Comparison of ENCODE assay signal across 13 mouse cellular contexts in genomic region chr8:77921868-77922267, GRCm38 (mm10).
"Had no signal": no experiment of that assay in that cellular context is flagged by ENCODE, and none has a peak within 500 bp of the region (broad histone marks: within the 10 kb centered on the region; RNA-seq: fewer than 3 reads in every experiment).

No protein-coding gene starts in this region.

- H3K9ac ChIP-seq: limb, embryonic 15.5 days; liver, embryonic 14.5 days; midbrain, embryonic 15.5 days; neural tube, embryonic 12.5 days; stomach, embryonic 15.5 days had no signal

- ATAC-seq: lung, postnatal 0 days; midbrain, embryonic 15.5 days had no signal

- DNase-seq: kidney, adult 11 months; kidney, adult 9 months; lung, adult 2 months; lung, postnatal 36 days; thymus, adult 2 months; thymus, postnatal 25 days had no signal

- H3K9me3 ChIP-seq: limb, embryonic 15.5 days; midbrain, embryonic 15.5 days; stomach, embryonic 15.5 days had no signal

- H3K4me2 ChIP-seq: limb, embryonic 15.5 days; midbrain, embryonic 11.5 days; midbrain, embryonic 15.5 days; neural tube, embryonic 12.5 days; stomach, embryonic 15.5 days had no signal

- H3K36me3 ChIP-seq: limb, embryonic 15.5 days; midbrain, embryonic 15.5 days; neural tube, embryonic 12.5 days; stomach, embryonic 15.5 days had no signal

- H3K4me1 ChIP-seq: limb, embryonic 15.5 days; midbrain, embryonic 15.5 days; neural tube, embryonic 12.5 days; stomach, embryonic 15.5 days had no signal

- H3K27me3 ChIP-seq: limb, embryonic 15.5 days; midbrain, embryonic 15.5 days; neural tube, embryonic 12.5 days; stomach, embryonic 15.5 days had no signal

- H3K4me3 ChIP-seq: limb, embryonic 15.5 days; midbrain, embryonic 15.5 days; neural tube, embryonic 12.5 days; stomach, embryonic 15.5 days had no signal

- H3K27ac ChIP-seq: limb, embryonic 15.5 days; liver, embryonic 14.5 days; midbrain, embryonic 15.5 days; neural tube, embryonic 12.5 days; stomach, embryonic 15.5 days had no signal
